In the genomic region with DNA sequence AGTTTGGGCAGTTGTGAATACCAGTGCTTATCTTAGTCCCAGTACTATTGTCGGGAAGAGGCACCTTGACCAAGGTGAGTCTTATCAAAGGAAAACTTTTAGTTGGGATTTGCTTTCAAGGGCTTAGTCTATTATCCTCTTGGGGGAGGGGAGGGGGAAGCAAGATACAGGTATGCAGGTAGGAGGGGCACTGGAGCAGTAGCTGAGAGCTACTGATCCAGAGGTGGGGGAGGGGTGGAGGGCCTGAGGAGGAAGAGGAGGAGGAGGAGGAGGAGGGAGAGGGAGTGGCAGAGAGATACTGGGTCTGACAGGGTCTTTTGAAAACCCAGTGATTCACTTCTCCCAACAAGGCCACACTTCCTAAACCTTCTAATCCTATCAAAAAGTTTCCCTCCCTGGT, we compare ENCODE assay signal across 22 mouse cellular contexts. TPM values are rescaled to one million over a fixed set of nuclear protein-coding genes. Genes with fewer than 3 reads are reported as not detected.
DNase-seq lines count a peak whose midpoint lies in the region; ATAC-seq and TF ChIP-seq lines count a peak whose summit lies in the region.
"Had no signal": no experiment of that assay in that cellular context is flagged by ENCODE, and none has a peak within 500 bp of the region (broad histone marks: within the 10 kb centered on the region; RNA-seq: fewer than 3 reads in every experiment).

No protein-coding gene starts in this region.

- no peak for ATAC-seq in forebrain, postnatal 0 days
- ATAC-seq: CD4-positive, CD25-positive, alpha-beta regulatory T cell, adult 4 months; forebrain, embryonic 13.5 days; forebrain, embryonic 15.5 days had no signal

- TF ChIP-seq POLR2A in ES-Bruce4 (IDR thresholded peaks at IDR 0.05; ENCODE audit: insufficient read depth, low read length) = no peak

- H3K4me3 ChIP-seq in ES-Bruce4 (ENCODE audit: low read depth, low read length) (no peak overlapping the region), ES-E14 (ENCODE audit: insufficient read depth in 1 of 2, low read depth in 1 of 2, low read length in 2 of 2, poor library complexity in 1 of 2, severe bottlenecking in 1 of 2) (no peak overlapping the region)
- no peak overlapping the region for H3K4me3 ChIP-seq in limb, embryonic 10.5 days
- H3K4me3 ChIP-seq in forebrain, postnatal 0 days (ENCODE audit: low read depth, low read length) = no peak overlapping the region
- H3K4me3 ChIP-seq: embryonic facial prominence, embryonic 10.5 days; embryonic facial prominence, embryonic 12.5 days; forebrain, embryonic 13.5 days; forebrain, embryonic 15.5 days had no signal

- H3K4me1 ChIP-seq in ES-Bruce4 (ENCODE audit: control insufficient read depth, insufficient read depth, low read length) = peaks cover 2% of the 10 kb centered on the region
- peaks cover 0 to 10% of the 10 kb centered on the region in 2 experiments; a peak in 2 of 4 replicates for H3K4me1 ChIP-seq in ES-E14 (ENCODE audit: control insufficient read depth in 2 of 2, insufficient read depth in 2 of 2, low read length in 2 of 2, poor library complexity in 1 of 2)
- peaks cover 24% of the 10 kb centered on the region for H3K4me1 ChIP-seq in limb, embryonic 10.5 days
- H3K4me1 ChIP-seq in forebrain, postnatal 0 days (ENCODE audit: insufficient read depth) = no peaks in the 10 kb centered on the region
- H3K4me1 ChIP-seq: forebrain, embryonic 13.5 days; forebrain, embryonic 15.5 days had no signal

- in situ Hi-C loops in ES-E14 (cut with MboI; ENCODE audit: low sequenced_read_pairs in 2 of 2, unreplicated experiment in 2 of 2) = no loop called here

- H3K9ac ChIP-seq in ES-Bruce4 (ENCODE audit: low read depth, poor library complexity, severe bottlenecking) (no peak overlapping the region), ES-E14 (ENCODE audit: insufficient read depth, low read depth, low read length, poor library complexity, severe bottlenecking) (no peak overlapping the region)
- H3K9ac ChIP-seq in forebrain, postnatal 0 days = no peak overlapping the region
- H3K9ac ChIP-seq: embryonic facial prominence, embryonic 12.5 days; forebrain, embryonic 13.5 days; forebrain, embryonic 15.5 days had no signal

- no peak overlapping the region for H3K4me2 ChIP-seq in forebrain, postnatal 0 days (ENCODE audit: low read depth)
- H3K4me2 ChIP-seq: embryonic facial prominence, embryonic 12.5 days; forebrain, embryonic 13.5 days; forebrain, embryonic 15.5 days had no signal

- 0 out of 2 replicates have a peak, but pooled peaks have one; percentile 7 for TF ChIP-seq EP300 in ES-Bruce4 (IDR thresholded peaks at IDR 0.05; ENCODE audit: insufficient read depth, low read depth, low read length)

- no peaks in the 10 kb centered on the region for H3K27me3 ChIP-seq in ES-Bruce4 (ENCODE audit: control insufficient read depth, insufficient read depth, low read length, poor library complexity, severe bottlenecking)
- H3K27me3 ChIP-seq in limb, embryonic 10.5 days (ENCODE audit: low read depth, poor library complexity, severe bottlenecking) = no peaks in the 10 kb centered on the region
- H3K27me3 ChIP-seq in forebrain, postnatal 0 days (ENCODE audit: insufficient read depth, low read length) = no peaks in the 10 kb centered on the region
- H3K27me3 ChIP-seq: CH12.LX; embryonic facial prominence, embryonic 12.5 days; forebrain, embryonic 13.5 days; forebrain, embryonic 15.5 days had no signal

- H3K9me3 ChIP-seq in ES-Bruce4 (replicated peaks; ENCODE audit: control insufficient read depth, insufficient read depth, low read length, poor library complexity, severe bottlenecking) (peaks cover 11% of the 10 kb centered on the region), ES-E14 (ENCODE audit: control insufficient read depth, insufficient read depth, low read depth, low read length) (no peaks in the 10 kb centered on the region)
- H3K9me3 ChIP-seq in limb, embryonic 10.5 days (replicated peaks) = no peaks in the 10 kb centered on the region
- H3K9me3 ChIP-seq in forebrain, postnatal 0 days (ENCODE audit: low read length) = peaks cover 10% of the 10 kb centered on the region; the same call in 1 of the 2 replicates

- no peak for TF ChIP-seq CTCF in ES-Bruce4 (IDR thresholded peaks at IDR 0.05; ENCODE audit: low read depth, low read length)
- no peak for TF ChIP-seq CTCF in forebrain, postnatal 0 days (IDR thresholded peaks at IDR 0.05; ENCODE audit: low read depth)

- DNase-seq in ES-E14 (ENCODE audit: low read depth, low spot score) (peak; percentile 27), ZHBTc4 (ENCODE audit: low read depth, low spot score) (peak; percentile 57)
- DNase-seq in limb, embryonic 10.5 days (ENCODE audit: low spot score) = no peak
- DNase-seq in forebrain, postnatal 0 days = no peak
- DNase-seq: adrenal gland, adult 2 months; adrenal gland, postnatal 10 days; adrenal gland, postnatal 36 days; B cell, adult 2 months; cerebellum, adult 11-12 months; cerebellum, adult 2 months; cerebellum, adult 9-10 months; cerebellum, postnatal 10 days; cerebellum, postnatal 25 days had no signal

- H3K36me3 ChIP-seq in ES-Bruce4 (ENCODE audit: control insufficient read depth, insufficient read depth, low read length, poor library complexity, severe bottlenecking) (no peaks in the 10 kb centered on the region), ES-E14 (ENCODE audit: control insufficient read depth, insufficient read depth, low read length, poor library complexity, severe bottlenecking) (no peaks in the 10 kb centered on the region)
- H3K36me3 ChIP-seq in limb, embryonic 10.5 days = no peaks in the 10 kb centered on the region
- H3K36me3 ChIP-seq in forebrain, postnatal 0 days (ENCODE audit: insufficient read depth) = no peaks in the 10 kb centered on the region
- H3K36me3 ChIP-seq: embryonic facial prominence, embryonic 12.5 days; forebrain, embryonic 15.5 days had no signal

- no peak overlapping the region; the same call in 1 of the 2 replicates for H3K27ac ChIP-seq in ES-Bruce4 (ENCODE audit: insufficient read depth, low read length)
- no peak overlapping the region; the same call in 1 of the 2 replicates for H3K27ac ChIP-seq in ES-E14 (ENCODE audit: insufficient read depth, low read depth, low read length, poor library complexity, severe bottlenecking)
- no peak overlapping the region for H3K27ac ChIP-seq in limb, embryonic 10.5 days
- H3K27ac ChIP-seq in forebrain, postnatal 0 days (ENCODE audit: low read depth, low read length) = no peak overlapping the region
- H3K27ac ChIP-seq: embryonic facial prominence, embryonic 10.5 days; embryonic facial prominence, embryonic 12.5 days; forebrain, embryonic 13.5 days; forebrain, embryonic 15.5 days had no signal

- WGBS in limb, embryonic 10.5 days = 79% methylated on average over 1 of the region's 1 CpGs
- WGBS in forebrain, postnatal 0 days = 83% methylated on average over 1 of the region's 1 CpGs

TF ChIP-seq in ES-E14, 5 proteins besides CTCF, POLR2A, EP300 and RAD21:
- no peak for TF ChIP-seq MAFK (IDR thresholded peaks at IDR 0.05; ENCODE audit: insufficient read depth, low read depth, low read length)
- no peak for TF ChIP-seq CHD2 (IDR thresholded peaks at IDR 0.05; ENCODE audit: low read depth, low read length)
- TF ChIP-seq HCFC1 (IDR thresholded peaks at IDR 0.05; ENCODE audit: borderline replicate concordance, insufficient read depth, low read length) = no peak
- no peak for TF ChIP-seq ZNF384 (IDR thresholded peaks at IDR 0.05; ENCODE audit: low read depth, low read length)
- no peak for TF ChIP-seq ZC3H11A (IDR thresholded peaks at IDR 0.05; ENCODE audit: borderline replicate concordance, low read depth, low read length)

RNA-seq across cellular contexts. Expression of a gene that starts 9.2 kb away (rescaled TPM):
- polyA plus RNA-seq in ES-Bruce4 (2011; ENCODE audit: insufficient read depth, insufficient read length, low read depth, missing spikeins) = 37.2 and 40.7 TPM in 2 replicates
- 5.8 and 21.6 TPM in 2 replicates for total RNA-seq in ES-E14 (2012; rRNA removed)
- polyA plus RNA-seq in limb, embryonic 10.5 days (2016; fragmentation: Nextera tagmentation; extraction: Ambion mirVana) = 129 and 160 TPM in 2 replicates
- total RNA-seq in forebrain, postnatal 0 days (2014; rRNA removed) = 0.15 and 0.52 TPM in 2 replicates
- 0.13 and 0.24 TPM in 2 replicates for polyA plus RNA-seq in forebrain, postnatal 0 days (2015; fragmentation: Nextera tagmentation; extraction: Ambion mirVana)
- total RNA-seq: CH12.LX, MEL had no signal
- polyA plus RNA-seq: frontal cortex, adult 2 months had no signal

Comparison
In these comparisons a context has a peak if more than half of its experiments do, and no peak if none do; other contexts are left out.
1. DNase-seq: peak in ES-E14 (single experiment) and ZHBTc4 (single experiment); none in limb, embryonic 10.5 days (single experiment) and forebrain, postnatal 0 days (single experiment).
2. RNA of a gene that starts 9.2 kb away (polyA plus RNA-seq): 129 to 160 TPM in limb, embryonic 10.5 days and 37.2 to 40.7 TPM in ES-Bruce4; 0.13 to 0.24 TPM in forebrain, postnatal 0 days; every median in the first group is over 10 times any median in the second.